Mouse (Mus musculus): Measurements from ENCODE around the gene Krtap4-2.

DNA sequence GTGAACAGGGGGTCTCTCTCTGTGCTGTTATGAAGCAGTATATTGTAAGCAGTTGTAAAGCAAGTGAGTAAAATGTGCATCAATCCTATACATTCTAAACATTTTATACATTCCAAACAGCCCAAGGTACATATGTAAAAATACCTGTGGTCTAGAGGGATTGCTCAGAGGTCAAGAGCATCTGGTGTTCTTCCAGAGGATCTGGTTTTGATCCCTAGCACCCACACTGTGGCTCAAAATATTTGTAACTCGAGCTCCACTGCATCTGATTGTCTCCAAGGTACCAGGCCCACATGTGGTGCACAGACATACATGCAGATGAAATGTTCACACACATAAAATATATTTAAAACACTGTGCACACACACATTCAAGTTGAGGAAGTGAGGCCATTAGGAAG is 6.0 kb upstream of the Krtap4-2 start:
- TF ChIP-seq CTCF (conservative IDR thresholded peaks at IDR 0.05; ENCODE audit: low read length) (no peak), NANOG (IDR thresholded peaks at IDR 0.05; ENCODE audit: borderline replicate concordance, low read length) (no peak), POU5F1 (IDR thresholded peaks at IDR 0.05; ENCODE audit: borderline replicate concordance, low read length) (no peak)
